Mouse (Mus musculus) lung, embryonic 16.5 days (tissue): Measurements from ENCODE around the gene Gm28308. TPM values are rescaled to one million over a fixed set of nuclear protein-coding genes. Genes with fewer than 3 reads are reported as not detected.

ENCODE experiments used
- ATAC-seq: fragments of 200-750 bp; cut with Nextera tagmentation; 2 replicates; pipeline ENCODE4 v1.8.0; 2017; ENCODE audit warnings: low read depth, mild to moderate bottlenecking, moderate library complexity
- H3K27ac ChIP-seq: fragments of 300-500 bp; sonication (generic); 2 replicates; pipeline ENCODE4 v1.5.1; 2014; ENCODE audit warnings: mild to moderate bottlenecking, control low read depth, low read length
- H3K27me3 ChIP-seq: fragments of 300-500 bp; sonication (generic); 2 replicates; pipeline ENCODE4 v1.6.1; 2014; ENCODE audit warnings: low read depth, low read length, mixed read lengths; ENCODE audit not compliant: control insufficient read depth, insufficient read depth
- H3K36me3 ChIP-seq: fragments of 300-500 bp; sonication (generic); 2 replicates; pipeline ENCODE4 v1.6.1; 2014; ENCODE audit warnings: low read length; ENCODE audit not compliant: control insufficient read depth, insufficient read depth
- H3K4me1 ChIP-seq: fragments of 300-500 bp; sonication (generic); replicated peaks from 2 replicates; pipeline ENCODE4 v1.6.1; 2014; ENCODE audit warnings: low read length, mixed read lengths; ENCODE audit not compliant: control insufficient read depth, insufficient read depth
- H3K4me2 ChIP-seq: fragments of 300-500 bp; sonication (generic); 2 replicates; pipeline ENCODE4 v1.6.1; 2014; ENCODE audit warnings: low read depth, low read length, control low read depth
- H3K4me3 ChIP-seq: fragments of 300-500 bp; sonication (generic); 2 replicates; pipeline ENCODE4 v1.5.1; 2014; ENCODE audit warnings: mild to moderate bottlenecking, low read length, control low read depth
- H3K9ac ChIP-seq: fragments of 300-500 bp; sonication (generic); 2 replicates; pipeline ENCODE4 v1.6.1; 2014; ENCODE audit warnings: low read length, control low read depth
- H3K9me3 ChIP-seq: fragments of 300-500 bp; sonication (generic); 2 replicates; pipeline ENCODE4 v1.6.1; 2016; ENCODE audit warnings: low read length; ENCODE audit not compliant: control insufficient read depth
- WGBS: fragments of 180-500 bp; shearing (Covaris S2); extraction: QIAGEN DNeasy Blood & Tissue Kit; methylation state at CpG from one replicate; pipeline ENCODE4 v1.1.7; 2014; 5-methylcytosine and 5-hydroxymethylcytosine counted together
- polyA plus RNA-seq: library from polyadenylated mRNA; unstranded; fragments of >200 nt; fragmentation: Nextera tagmentation; extraction: Ambion mirVana; gene quantifications from 2 replicates; pipeline ENCODE4 v1.2.1, GENCODE M21; 2015

Gm28308 gene
- polyA plus RNA-seq, 1 experiment from 2014 or later, result not detected

- Histone ChIP-seq H3K9ac (no peak overlapping the region), H3K4me1 (0 out of 2 replicates have a peak, but pooled peaks cover 3% of the 10 kb centered on the region), H3K4me2 (no peak overlapping the region), H3K27me3 (peaks cover 86% of the 10 kb centered on the region), H3K36me3 (no peaks in the 10 kb centered on the region), H3K27ac (no peak overlapping the region), H3K9me3 (no peaks in the 10 kb centered on the region), H3K4me3 (peak overlapping the region; percentile 16; the same call in 1 of the 2 replicates)
- 1% methylated on average over 59 of the region's 59 CpGs for WGBS
- ATAC-seq, result no peak
Measured at GRCm38 (mm10) chr6:52253511-52254500, 40.7 kb upstream of the Gm28308 start.

GRCm38 (mm10) chr6:52252775-52253376 lies 39.7 kb upstream of the Gm28308 start:
- H3K9me3 ChIP-seq, result no peaks in the 10 kb centered on the region
- no peak overlapping the region for H3K27ac ChIP-seq
- H3K4me2 ChIP-seq, result no peak overlapping the region
- ATAC-seq, result no peak
- H3K9ac ChIP-seq, result no peak overlapping the region
- H3K4me1 ChIP-seq, result 0 out of 2 replicates have a peak, but pooled peaks cover 3% of the 10 kb centered on the region
- no peaks in the 10 kb centered on the region for H3K36me3 ChIP-seq
- no peak overlapping the region for H3K4me3 ChIP-seq
- 1% methylated on average over 35 of the region's 35 CpGs for WGBS
- peaks cover 86% of the 10 kb centered on the region for H3K27me3 ChIP-seq

GRCm38 (mm10) chr6:52252016-52252774 lies 39.1 kb upstream of the Gm28308 start:
- no peaks in the 10 kb centered on the region for H3K9me3 ChIP-seq
- H3K36me3 ChIP-seq, result no peaks in the 10 kb centered on the region
- no peak overlapping the region for H3K9ac ChIP-seq
- peaks cover 86% of the 10 kb centered on the region for H3K27me3 ChIP-seq
- 0 out of 2 replicates have a peak, but pooled peaks cover 3% of the 10 kb centered on the region for H3K4me1 ChIP-seq
- WGBS, result 5% methylated on average over 24 of the region's 24 CpGs
- no peak for ATAC-seq
- H3K27ac ChIP-seq, result no peak overlapping the region
- H3K4me2 ChIP-seq, result no peak overlapping the region
- H3K4me3 ChIP-seq, result no peak overlapping the region

GRCm38 (mm10) chr6:52251177-52251879 lies 38.2 kb upstream of the Gm28308 start:
- Histone ChIP-seq H3K27ac (no peak overlapping the region), H3K4me2 (no peak overlapping the region), H3K4me1 (0 out of 2 replicates have a peak, but pooled peaks cover 3% of the 10 kb centered on the region), H3K36me3 (no peaks in the 10 kb centered on the region), H3K27me3 (peaks cover 88% of the 10 kb centered on the region), H3K9me3 (no peaks in the 10 kb centered on the region), H3K9ac (no peak overlapping the region), H3K4me3 (no peak overlapping the region)
- no peak for ATAC-seq
- WGBS, result 14% methylated on average over 7 of the region's 7 CpGs

GRCm38 (mm10) chr6:52249826-52250225 lies 36.7 kb upstream of the Gm28308 start:
- WGBS, result under 1% methylated on average over 4 of the region's 4 CpGs
- H3K27ac ChIP-seq, result no peak overlapping the region
- no peak overlapping the region for H3K4me3 ChIP-seq

GRCm38 (mm10) chr6:52249415-52249738 lies 36.2 kb upstream of the Gm28308 start:
- no peak overlapping the region for H3K27ac ChIP-seq
- WGBS, result under 1% methylated on average over 16 of the region's 16 CpGs
- no peak overlapping the region for H3K4me2 ChIP-seq
- 0 out of 2 replicates have a peak, but pooled peaks cover 5% of the 10 kb centered on the region for H3K4me1 ChIP-seq
- no peak for ATAC-seq
- H3K9me3 ChIP-seq, result no peaks in the 10 kb centered on the region
- peaks cover 95% of the 10 kb centered on the region for H3K27me3 ChIP-seq
- no peak overlapping the region for H3K9ac ChIP-seq
- no peaks in the 10 kb centered on the region for H3K36me3 ChIP-seq
- H3K4me3 ChIP-seq, result 0 out of 2 replicates have a peak overlapping the region, but pooled peaks have one; percentile 10

More at GRCm38 (mm10) chr6:52249826-52250225, 36.7 kb upstream of the Gm28308 start:
- no peak for ATAC-seq
- no peaks in the 10 kb centered on the region for H3K36me3 ChIP-seq
- H3K4me2 ChIP-seq, result no peak overlapping the region
- no peaks in the 10 kb centered on the region for H3K9me3 ChIP-seq
- H3K27me3 ChIP-seq, result peaks cover 92% of the 10 kb centered on the region
- H3K9ac ChIP-seq, result no peak overlapping the region
- H3K4me1 ChIP-seq, result 0 out of 2 replicates have a peak, but pooled peaks cover 5% of the 10 kb centered on the region

GRCm38 (mm10) chr6:52248638-52249414 lies 35.7 kb upstream of the Gm28308 start:
- 0 out of 2 replicates have a peak overlapping the region, but pooled peaks have one; percentile 10 for H3K4me3 ChIP-seq
- no peak overlapping the region for H3K27ac ChIP-seq

More at GRCm38 (mm10) chr6:52248638-52249414, 35.7 kb upstream of the Gm28308 start:
- Histone ChIP-seq H3K9me3 (no peaks in the 10 kb centered on the region), H3K9ac (no peak overlapping the region), H3K4me2 (no peak overlapping the region), H3K36me3 (no peaks in the 10 kb centered on the region), H3K4me1 (0 out of 2 replicates have a peak, but pooled peaks cover 5% of the 10 kb centered on the region), H3K27me3 (peaks cover 96% of the 10 kb centered on the region)
- 1% methylated on average over 27 of the region's 27 CpGs for WGBS
- no peak for ATAC-seq
